Mouse (Mus musculus): ENCODE data around the gene Tex16.

Gene Tex16

GRCm38 (mm10) chrX:112010707-112011106, at the start of gene Tex16:
Tex16 (plus strand) TSS chrX:112011007.
- DNase-seq (ENCODE audit: low read depth, low spot score): no peak

GRCm38 (mm10) chrX:111999661-112000060, 11.1 kb upstream of the Tex16 start:
- DNase-seq (ENCODE audit: low read depth, low spot score): no peak

Measured in telencephalon, adult 2 months (tissue).